Mouse (Mus musculus) intestine, embryonic 15.5 days (tissue): ENCODE measurements around the gene Fam192a. TPM values are rescaled to one million over a fixed set of nuclear protein-coding genes. Genes with fewer than 3 reads are reported as not detected.
A peak's percentile ranks its signal among the peaks of the same experiment; 100 is the strongest.

Experiments
- ATAC-seq: fragments of 200-750 bp; cut with Nextera tagmentation; 2 replicates; pipeline ENCODE4 v1.8.0; 2017; ENCODE audit warnings: moderate TSS enrichment, moderate library complexity
- H3K27ac ChIP-seq: fragments of 300-500 bp; sonication (generic); 2 replicates; pipeline ENCODE4 v1.5.1; 2015; ENCODE audit warnings: mild to moderate bottlenecking, inconsistent platforms
- H3K27me3 ChIP-seq: fragments of 300-500 bp; sonication (generic); replicated peaks from 2 replicates; pipeline ENCODE4 v1.6.1; 2015; ENCODE audit warnings: inconsistent platforms
- H3K36me3 ChIP-seq: fragments of 300-500 bp; sonication (generic); 2 replicates; pipeline ENCODE4 v1.6.1; 2015; ENCODE audit warnings: inconsistent platforms
- H3K4me1 ChIP-seq: fragments of 300-500 bp; sonication (generic); replicated peaks from 2 replicates; pipeline ENCODE4 v1.6.1; 2015; ENCODE audit warnings: inconsistent platforms
- H3K4me2 ChIP-seq: fragments of 300-500 bp; sonication (generic); replicated peaks from 2 replicates; pipeline ENCODE4 v1.6.1; 2015; ENCODE audit warnings: mild to moderate bottlenecking, inconsistent platforms
- H3K4me3 ChIP-seq: fragments of 300-500 bp; sonication (generic); replicated peaks from 2 replicates; pipeline ENCODE4 v1.5.1; 2015; ENCODE audit warnings: inconsistent platforms
- H3K9ac ChIP-seq: fragments of 300-500 bp; sonication (generic); 2 replicates; pipeline ENCODE4 v1.6.1; 2015; ENCODE audit warnings: inconsistent platforms
- H3K9me3 ChIP-seq: fragments of 300-500 bp; sonication (generic); 2 replicates; pipeline ENCODE4 v1.6.1; 2016; ENCODE audit warnings: inconsistent platforms
- WGBS: fragments of 180-500 bp; shearing (Covaris S2); methylation state at CpG from one replicate; pipeline ENCODE4 v1.1.7; 2015; 5-methylcytosine and 5-hydroxymethylcytosine counted together
- polyA plus RNA-seq: library from polyadenylated mRNA; unstranded; fragments of >200 nt; fragmentation: Nextera tagmentation; extraction: Ambion mirVana; gene quantifications from 2 replicates; pipeline ENCODE4 v1.2.1, GENCODE M21; 2015

Gene Fam192a
- polyA plus RNA-seq: 57.9 and 62.2 TPM in 2 replicates

GRCm38 (mm10) chr8:94601607-94602385 lies at the start of gene Fam192a, which contains the start of gene Rspry1:
TSS of gene Fam192a (minus strand) at chr8:94601997.
TSS of gene Rspry1 (plus strand) at chr8:94601937.
- Histone ChIP-seq H3K4me2 (peak within 1 kb of the TSS; percentile 87), H3K36me3 (no peaks in the 10 kb centered on the region), H3K4me3 (peak within 1 kb of the TSS; percentile 91), H3K4me1 (peaks cover 10% of the 10 kb centered on the region), H3K9me3 (no peaks in the 10 kb centered on the region), H3K27ac (peak within 1 kb of the TSS; percentile 87), H3K27me3 (no peaks in the 10 kb centered on the region), H3K9ac (peak within 1 kb of the TSS; percentile 95)
- WGBS: under 1% methylated on average over 54 of the region's 55 CpGs
- peak; percentile 100 for ATAC-seq

GRCm38 (mm10) chr8:94649496-94649895 lies 47.7 kb upstream of the Fam192a start:
- Histone ChIP-seq H3K27me3 (no peaks in the 10 kb centered on the region), H3K9ac (no peak overlapping the region), H3K27ac (no peak overlapping the region), H3K4me2 (no peak overlapping the region), H3K4me1 (no peaks in the 10 kb centered on the region), H3K9me3 (no peaks in the 10 kb centered on the region), H3K36me3 (peaks cover 23% of the 10 kb centered on the region), H3K4me3 (no peak overlapping the region)
- WGBS: 79% methylated on average over 3 of the region's 3 CpGs
- ATAC-seq: no peak

GRCm38 (mm10) chr8:94646165-94646564 lies 44.4 kb upstream of the Fam192a start:
- Histone ChIP-seq H3K4me2 (no peak overlapping the region), H3K27ac (no peak overlapping the region), H3K4me3 (no peak overlapping the region), H3K27me3 (no peaks in the 10 kb centered on the region), H3K36me3 (peaks cover 16% of the 10 kb centered on the region), H3K9me3 (no peaks in the 10 kb centered on the region), H3K9ac (no peak overlapping the region), H3K4me1 (no peaks in the 10 kb centered on the region)
- WGBS: 97% methylated on average over 3 of the region's 3 CpGs
- ATAC-seq: no peak

GRCm38 (mm10) chr8:94645202-94645601 lies 43.4 kb upstream of the Fam192a start:
- H3K4me3 ChIP-seq: no peak overlapping the region
- no peaks in the 10 kb centered on the region for H3K9me3 ChIP-seq
- H3K4me2 ChIP-seq: no peak overlapping the region
- no peaks in the 10 kb centered on the region for H3K27me3 ChIP-seq
- H3K4me1 ChIP-seq: no peaks in the 10 kb centered on the region
- no peak overlapping the region for H3K27ac ChIP-seq
- H3K9ac ChIP-seq: no peak overlapping the region
- 54% methylated on average over 1 of the region's 1 CpGs for WGBS
- H3K36me3 ChIP-seq: peaks cover 20% of the 10 kb centered on the region
- no peak for ATAC-seq

- WGBS: 89% methylated on average over 3 of the region's 3 CpGs
- no peaks in the 10 kb centered on the region for H3K27me3 ChIP-seq
- no peak for ATAC-seq
- H3K27ac ChIP-seq: no peak overlapping the region
- no peak overlapping the region for H3K4me2 ChIP-seq
- H3K9me3 ChIP-seq: no peaks in the 10 kb centered on the region
- H3K4me1 ChIP-seq: no peaks in the 10 kb centered on the region
- H3K9ac ChIP-seq: no peak overlapping the region
- H3K4me3 ChIP-seq: no peak overlapping the region
- peaks cover 22% of the 10 kb centered on the region for H3K36me3 ChIP-seq
These were observed 40.1 kb upstream of the Fam192a start for GRCm38 (mm10) chr8:94641938-94642337.

- no peak overlapping the region for H3K27ac ChIP-seq
- no peaks in the 10 kb centered on the region for H3K9me3 ChIP-seq
- H3K4me3 ChIP-seq: no peak overlapping the region
- no peak for ATAC-seq
- H3K36me3 ChIP-seq: peaks cover 15% of the 10 kb centered on the region
- no peak overlapping the region for H3K9ac ChIP-seq
- 93% methylated on average over 2 of the region's 2 CpGs for WGBS
- H3K4me1 ChIP-seq: no peaks in the 10 kb centered on the region
- H3K27me3 ChIP-seq: no peaks in the 10 kb centered on the region
- no peak overlapping the region for H3K4me2 ChIP-seq
These were observed 39.4 kb upstream of the Fam192a start for GRCm38 (mm10) chr8:94641183-94641582.

- Histone ChIP-seq H3K4me2 (no peak overlapping the region), H3K4me1 (no peaks in the 10 kb centered on the region), H3K4me3 (no peak overlapping the region), H3K9me3 (no peaks in the 10 kb centered on the region), H3K27ac (no peak overlapping the region), H3K9ac (no peak overlapping the region), H3K27me3 (no peaks in the 10 kb centered on the region), H3K36me3 (peaks cover 8% of the 10 kb centered on the region; the same call in 1 of the 2 replicates)
- no peak for ATAC-seq
These were observed 32.4 kb upstream of the Fam192a start for GRCm38 (mm10) chr8:94634211-94634610.

GRCm38 (mm10) chr8:94633564-94634194 lies 31.9 kb upstream of the Fam192a start:
- H3K36me3 ChIP-seq: peaks cover 8% of the 10 kb centered on the region; the same call in 1 of the 2 replicates
- no peak overlapping the region for H3K4me3 ChIP-seq

GRCm38 (mm10) chr8:94624885-94625284 lies 23.1 kb upstream of the Fam192a start:
- Histone ChIP-seq H3K27me3 (no peaks in the 10 kb centered on the region), H3K36me3 (0 out of 2 replicates have a peak, but pooled peaks cover 3% of the 10 kb centered on the region), H3K27ac (no peak overlapping the region), H3K9ac (no peak overlapping the region), H3K4me2 (no peak overlapping the region), H3K4me3 (no peak overlapping the region), H3K9me3 (no peaks in the 10 kb centered on the region), H3K4me1 (no peaks in the 10 kb centered on the region)
- ATAC-seq: no peak
- 85% methylated on average over 1 of the region's 1 CpGs for WGBS

More at GRCm38 (mm10) chr8:94633564-94634194, 31.9 kb upstream of the Fam192a start:
- Histone ChIP-seq H3K9me3 (no peaks in the 10 kb centered on the region), H3K4me2 (no peak overlapping the region), H3K4me1 (no peaks in the 10 kb centered on the region), H3K27me3 (no peaks in the 10 kb centered on the region), H3K27ac (no peak overlapping the region), H3K9ac (no peak overlapping the region)
- ATAC-seq: no peak
- WGBS: 84% methylated on average over 2 of the region's 2 CpGs

GRCm38 (mm10) chr8:94607064-94607463 lies 5.3 kb upstream of the Fam192a start:
- no peak for ATAC-seq
- Histone ChIP-seq H3K4me3 (no peak overlapping the region), H3K4me1 (0 out of 2 replicates have a peak, but pooled peaks cover 5% of the 10 kb centered on the region), H3K27ac (no peak overlapping the region), H3K27me3 (no peaks in the 10 kb centered on the region), H3K9me3 (no peaks in the 10 kb centered on the region), H3K4me2 (no peak overlapping the region), H3K36me3 (no peaks in the 10 kb centered on the region), H3K9ac (no peak overlapping the region)
- 95% methylated on average over 5 of the region's 5 CpGs for WGBS

- no peak overlapping the region for H3K27ac ChIP-seq
- H3K4me2 ChIP-seq: no peak overlapping the region
- ATAC-seq: no peak
- H3K4me1 ChIP-seq: peaks cover 10% of the 10 kb centered on the region
- H3K9me3 ChIP-seq: no peaks in the 10 kb centered on the region
- H3K4me3 ChIP-seq: no peak overlapping the region
- no peaks in the 10 kb centered on the region for H3K36me3 ChIP-seq
- no peak overlapping the region for H3K9ac ChIP-seq
- 79% methylated on average over 2 of the region's 2 CpGs for WGBS
- no peaks in the 10 kb centered on the region for H3K27me3 ChIP-seq
These were observed 2.2 kb upstream of the Fam192a start for GRCm38 (mm10) chr8:94604030-94604429.

GRCm38 (mm10) chr8:94602471-94603131 lies 804 bp upstream of the Fam192a start:
- peak overlapping the region; percentile 95 for H3K9ac ChIP-seq
- peaks cover 10% of the 10 kb centered on the region for H3K4me1 ChIP-seq
- WGBS: under 1% methylated on average over 31 of the region's 31 CpGs

More at GRCm38 (mm10) chr8:94602471-94603131, 804 bp upstream of the Fam192a start:
- ATAC-seq: peak; percentile 8; the same call in 1 of the 2 replicates
- Histone ChIP-seq H3K4me2 (peak overlapping the region; percentile 87), H3K27me3 (no peaks in the 10 kb centered on the region), H3K27ac (peak overlapping the region; percentile 79), H3K36me3 (no peaks in the 10 kb centered on the region), H3K9me3 (no peaks in the 10 kb centered on the region), H3K4me3 (peak overlapping the region; percentile 91)
